34 mouse cellular contexts compared by ENCODE assay signal in genomic region chr15:102186239-102186638, GRCm38 (mm10). TPM values are rescaled to one million over a fixed set of nuclear protein-coding genes. Genes with fewer than 3 reads are reported as not detected.
DNase-seq lines count a peak whose midpoint lies in the region; ATAC-seq and TF ChIP-seq lines count a peak whose summit lies in the region.
"Had no signal": no experiment of that assay in that cellular context is flagged by ENCODE, and none has a peak within 500 bp of the region (broad histone marks: within the 10 kb centered on the region; RNA-seq: fewer than 3 reads in every experiment).

No protein-coding gene starts in this region.

- 66% methylated on average over 11 of the region's 11 CpGs for WGBS in kidney, adult 2 months
- WGBS in kidney, embryonic 16.5 days, result 68% methylated on average over 11 of the region's 11 CpGs
- WGBS in liver, embryonic 12.5 days (ENCODE audit: insufficient replicate concordance), result 74% methylated on average over 11 of the region's 11 CpGs
- 69% methylated on average over 11 of the region's 11 CpGs for WGBS in liver, postnatal 0 days (ENCODE audit: insufficient replicate concordance)

- no peak overlapping the region for H3K4me2 ChIP-seq in kidney, embryonic 16.5 days (replicated peaks; ENCODE audit: low read depth, low read length)
- no peak overlapping the region for H3K4me2 ChIP-seq in liver, embryonic 12.5 days
- H3K4me2 ChIP-seq in liver, postnatal 0 days (ENCODE audit: low read depth, low read length), result peak overlapping the region; percentile 68
- H3K4me2 ChIP-seq: embryonic facial prominence, embryonic 15.5 days; forebrain, embryonic 12.5 days; intestine, embryonic 15.5 days; kidney, embryonic 15.5 days; midbrain, embryonic 12.5 days; neural tube, embryonic 12.5 days had no signal

- DNase-seq in adrenal gland, adult (ENCODE audit: inconsistent age in 2 of 2, low spot score in 1 of 2), result peak; percentile 63 to 79
- DNase-seq in adrenal gland, postnatal 4 days (ENCODE audit: low spot score in 2 of 2), result no peak
- DNase-seq in kidney, adult 2 months, result peak; percentile 70
- peak; percentile 73 for DNase-seq in liver, postnatal 0 days
- DNase-seq in layer of hippocampus, adult 9-11 months, result no peak
- DNase-seq in left cerebral cortex, adult 9 months (ENCODE audit: low spot score in 2 of 2), result no peak
- DNase-seq: cerebellum, adult 11-12 months; cerebellum, adult 9-11 months; forebrain, postnatal 0 days; heart, postnatal 14 days; layer of hippocampus, postnatal 36 days; lung, adult 18-20 months; lung, postnatal 4 days; right cerebral cortex, adult 18-20 months; spleen, adult 18-20 months; thymus, adult 18-20 months; thymus, postnatal 36 days had no signal

- no peaks in the 10 kb centered on the region; the same call in 1 of the 2 replicates for H3K36me3 ChIP-seq in kidney, adult 2 months (ENCODE audit: control insufficient read depth, insufficient read depth, low read length)
- peaks cover 13% of the 10 kb centered on the region for H3K36me3 ChIP-seq in kidney, embryonic 16.5 days (ENCODE audit: insufficient read depth, low read length)
- peaks cover 3% of the 10 kb centered on the region for H3K36me3 ChIP-seq in liver, embryonic 12.5 days
- 0 out of 2 replicates have a peak, but pooled peaks cover 16% of the 10 kb centered on the region for H3K36me3 ChIP-seq in liver, postnatal 0 days (replicated peaks; ENCODE audit: insufficient read depth, low read length)

- no peak overlapping the region for H3K27ac ChIP-seq in kidney, adult 2 months (ENCODE audit: insufficient read depth, low read depth, low read length)
- no peak overlapping the region for H3K27ac ChIP-seq in kidney, embryonic 16.5 days (ENCODE audit: low read length)
- peak overlapping the region; percentile 60; the same call in 1 of the 2 replicates for H3K27ac ChIP-seq in liver, embryonic 12.5 days
- H3K27ac ChIP-seq in liver, postnatal 0 days (ENCODE audit: low read depth), result peak overlapping the region; percentile 91
- H3K27ac ChIP-seq: embryonic facial prominence, embryonic 15.5 days; forebrain, embryonic 12.5 days; intestine, embryonic 15.5 days; midbrain, embryonic 12.5 days; neural tube, embryonic 12.5 days; stomach, postnatal 0 days had no signal

- no peak for ATAC-seq in kidney, embryonic 16.5 days (ENCODE audit: low FRiP score, low TSS enrichment)
- peak; percentile 45 for ATAC-seq in liver, embryonic 12.5 days
- ATAC-seq in liver, postnatal 0 days, result peak; percentile 88
- ATAC-seq: activated CD4-positive, CD25-positive, alpha-beta regulatory T cell, adult 4 months; forebrain, postnatal 0 days; hindbrain, embryonic 16.5 days; intestine, embryonic 15.5 days; lung, postnatal 0 days had no signal

- TF ChIP-seq POLR2A in kidney, adult 2 months (IDR thresholded peaks at IDR 0.05; ENCODE audit: low read depth, low read length), result no peak

- H3K4me1 ChIP-seq in kidney, adult 2 months (ENCODE audit: control insufficient read depth, insufficient read depth, low read length), result peaks cover 3% of the 10 kb centered on the region; the same call in 1 of the 2 replicates
- peaks cover 11% of the 10 kb centered on the region for H3K4me1 ChIP-seq in kidney, embryonic 16.5 days (ENCODE audit: insufficient read depth, low read length)
- H3K4me1 ChIP-seq in liver, embryonic 12.5 days, result peaks cover 16% of the 10 kb centered on the region; the same call in 1 of the 2 replicates
- peaks cover 2% of the 10 kb centered on the region for H3K4me1 ChIP-seq in liver, postnatal 0 days (ENCODE audit: insufficient read depth)
- H3K4me1 ChIP-seq: embryonic facial prominence, embryonic 15.5 days; forebrain, embryonic 12.5 days; megakaryocyte, embryonic 14.5 days; midbrain, embryonic 12.5 days; neural tube, embryonic 12.5 days had no signal

- H3K4me3 ChIP-seq in kidney, adult 2 months (ENCODE audit: insufficient read depth, low read depth, low read length), result no peak overlapping the region
- H3K4me3 ChIP-seq in kidney, embryonic 16.5 days (ENCODE audit: low read length), result no peak overlapping the region
- no peak overlapping the region for H3K4me3 ChIP-seq in liver, embryonic 12.5 days
- H3K4me3 ChIP-seq in liver, postnatal 0 days (ENCODE audit: low read depth, low read length), result peak overlapping the region; percentile 45; the same call in 1 of the 2 replicates
- H3K4me3 ChIP-seq: embryonic facial prominence, embryonic 10.5 days; embryonic facial prominence, embryonic 15.5 days; forebrain, embryonic 12.5 days; intestine, embryonic 15.5 days; kidney, embryonic 15.5 days; megakaryocyte, embryonic 14.5 days; midbrain, embryonic 12.5 days; myocyte; neural tube, embryonic 12.5 days had no signal

- H3K9ac ChIP-seq in kidney, embryonic 16.5 days (replicated peaks; ENCODE audit: low read length), result no peak overlapping the region
- H3K9ac ChIP-seq in liver, embryonic 12.5 days, result no peak overlapping the region
- H3K9ac ChIP-seq in liver, postnatal 0 days (replicated peaks), result peak overlapping the region; percentile 69; the same call in 1 of the 2 replicates
- H3K9ac ChIP-seq: embryonic facial prominence, embryonic 15.5 days; forebrain, embryonic 12.5 days; forebrain, postnatal 0 days; intestine, embryonic 15.5 days; kidney, embryonic 15.5 days; midbrain, embryonic 12.5 days; neural tube, embryonic 12.5 days had no signal

- TF ChIP-seq CTCF in kidney, adult 2 months (conservative IDR thresholded peaks at IDR 0.05; ENCODE audit: insufficient read depth, insufficient read length, low read depth, low read length), result no peak
- no peak for TF ChIP-seq CTCF in liver, postnatal 0 days (IDR thresholded peaks at IDR 0.05; ENCODE audit: low read depth)

- TF ChIP-seq EP300 in liver, postnatal 0 days (IDR thresholded peaks at IDR 0.05; ENCODE audit: low read depth), result peak; percentile 68; the same call in 1 of the 2 replicates

- no peaks in the 10 kb centered on the region for H3K9me3 ChIP-seq in kidney, embryonic 16.5 days (ENCODE audit: low read length)
- no peaks in the 10 kb centered on the region for H3K9me3 ChIP-seq in liver, embryonic 12.5 days (replicated peaks)
- no peaks in the 10 kb centered on the region for H3K9me3 ChIP-seq in liver, postnatal 0 days (ENCODE audit: low read length)
- H3K9me3 ChIP-seq: embryonic facial prominence, embryonic 10.5 days; embryonic facial prominence, embryonic 15.5 days; forebrain, embryonic 12.5 days; intestine, embryonic 15.5 days; kidney, embryonic 15.5 days; megakaryocyte, embryonic 14.5 days; midbrain, embryonic 12.5 days; neural tube, embryonic 12.5 days had no signal

- no peaks in the 10 kb centered on the region for H3K27me3 ChIP-seq in kidney, adult 2 months (replicated peaks; ENCODE audit: control insufficient read depth, insufficient read depth, low read length)
- no peaks in the 10 kb centered on the region for H3K27me3 ChIP-seq in kidney, embryonic 16.5 days (ENCODE audit: insufficient read depth, low read length)
- peaks cover 16% of the 10 kb centered on the region; the same call in 1 of the 2 replicates for H3K27me3 ChIP-seq in liver, embryonic 12.5 days (replicated peaks)
- H3K27me3 ChIP-seq in liver, postnatal 0 days (ENCODE audit: insufficient read depth, low read length), result no peaks in the 10 kb centered on the region
- H3K27me3 ChIP-seq: embryonic facial prominence, embryonic 15.5 days; forebrain, embryonic 12.5 days; intestine, embryonic 15.5 days; kidney, embryonic 15.5 days; midbrain, embryonic 12.5 days; neural tube, embryonic 12.5 days had no signal

RNA-seq across cellular contexts. Expression of gene Zfp740, which starts 16.8 kb away (rescaled TPM):
- 100 to 1,000 TPM; 131 to 134 TPM for total RNA-seq in adrenal gland, postnatal 4 days (2021)
- polyA plus RNA-seq in kidney, adult 2 months (2012; rRNA removed), result 29.1 and 30.3 TPM in 2 replicates
- polyA plus RNA-seq in kidney, embryonic 16.5 days (2015; fragmentation: Nextera tagmentation; extraction: Ambion mirVana), result 82.1 and 88.7 TPM in 2 replicates
- polyA plus RNA-seq in liver, embryonic 12.5 days (2016; fragmentation: Nextera tagmentation; extraction: Ambion mirVana), result 31.2 and 32.0 TPM in 2 replicates
- polyA plus RNA-seq in liver, postnatal 0 days (2015; fragmentation: Nextera tagmentation; extraction: Ambion mirVana), result 10.7 and 11.6 TPM in 2 replicates

RNA-seq across cellular contexts. Expression of gene Csad, which starts 18.3 kb away (rescaled TPM):
- 100 to 1,000 TPM in 1 of 2 experiments, 10 to 100 TPM in 1; 90.0 to 106 TPM for total RNA-seq in adrenal gland, postnatal 4 days (2021)
- polyA plus RNA-seq in kidney, adult 2 months (2012; rRNA removed), result 216 and 255 TPM in 2 replicates
- 131 and 153 TPM in 2 replicates for polyA plus RNA-seq in kidney, embryonic 16.5 days (2015; fragmentation: Nextera tagmentation; extraction: Ambion mirVana)
- 21.9 and 26.6 TPM in 2 replicates for polyA plus RNA-seq in liver, embryonic 12.5 days (2016; fragmentation: Nextera tagmentation; extraction: Ambion mirVana)
- 224 and 243 TPM in 2 replicates for polyA plus RNA-seq in liver, postnatal 0 days (2015; fragmentation: Nextera tagmentation; extraction: Ambion mirVana)

RNA-seq across cellular contexts. Expression of gene Soat2, which starts 35.9 kb away (rescaled TPM):
- total RNA-seq in adrenal gland, postnatal 4 days (2021), result 1 to 10 TPM in 1 of 2 experiments, under 1 TPM in 1; 0.78 to 3.8 TPM
- 1.1 and 1.2 TPM in 2 replicates for polyA plus RNA-seq in kidney, adult 2 months (2012; rRNA removed)
- polyA plus RNA-seq in kidney, embryonic 16.5 days (2015; fragmentation: Nextera tagmentation; extraction: Ambion mirVana), result 0.40 and 0.41 TPM in 2 replicates
- 28.3 and 29.8 TPM in 2 replicates for polyA plus RNA-seq in liver, embryonic 12.5 days (2016; fragmentation: Nextera tagmentation; extraction: Ambion mirVana)
- 10.9 and 13.6 TPM in 2 replicates for polyA plus RNA-seq in liver, postnatal 0 days (2015; fragmentation: Nextera tagmentation; extraction: Ambion mirVana)
- total RNA-seq: left cerebral cortex, postnatal 14 days; midbrain, postnatal 0 days had no signal
- polyA plus RNA-seq: hindbrain, embryonic 16.5 days had no signal

RNA-seq across cellular contexts. Expression of gene Igfbp6, which starts 42.1 kb away (rescaled TPM):
- total RNA-seq in adrenal gland, postnatal 4 days (2021), result 10 to 100 TPM; 33.9 to 34.4 TPM
- 18.5 and 26.8 TPM in 2 replicates for polyA plus RNA-seq in kidney, adult 2 months (2012; rRNA removed)
- polyA plus RNA-seq in kidney, embryonic 16.5 days (2015; fragmentation: Nextera tagmentation; extraction: Ambion mirVana), result 33.0 and 33.9 TPM in 2 replicates
- 0.72 and 1.1 TPM in 2 replicates for polyA plus RNA-seq in liver, embryonic 12.5 days (2016; fragmentation: Nextera tagmentation; extraction: Ambion mirVana)
- polyA plus RNA-seq in liver, postnatal 0 days (2015; fragmentation: Nextera tagmentation; extraction: Ambion mirVana), result 4.8 and 5.9 TPM in 2 replicates

RNA-seq across cellular contexts. Expression of gene Itgb7, which starts 45.5 kb away (rescaled TPM):
- 1 to 10 TPM; 1.1 to 3.6 TPM for total RNA-seq in adrenal gland, postnatal 4 days (2021)
- polyA plus RNA-seq in kidney, adult 2 months (2012; rRNA removed), result 2.7 and 11.1 TPM in 2 replicates
- 1.4 and 1.9 TPM in 2 replicates for polyA plus RNA-seq in kidney, embryonic 16.5 days (2015; fragmentation: Nextera tagmentation; extraction: Ambion mirVana)
- 6.4 and 8.9 TPM in 2 replicates for polyA plus RNA-seq in liver, embryonic 12.5 days (2016; fragmentation: Nextera tagmentation; extraction: Ambion mirVana)
- 5.8 and 8.6 TPM in 2 replicates for polyA plus RNA-seq in liver, postnatal 0 days (2015; fragmentation: Nextera tagmentation; extraction: Ambion mirVana)

Comparison
In these comparisons a context has a peak if more than half of its experiments do, and no peak if none do; other contexts are left out.
1. DNase-seq: peak in adrenal gland, adult (2 of 2), kidney, adult 2 months (single experiment) and liver, postnatal 0 days (single experiment); none in adrenal gland, postnatal 4 days (0 of 2), layer of hippocampus, adult 9-11 months (single experiment) and left cerebral cortex, adult 9 months (0 of 2).
2. H3K27ac ChIP-seq: peak in liver, embryonic 12.5 days (single experiment) and liver, postnatal 0 days (single experiment); none in kidney, adult 2 months (single experiment) and kidney, embryonic 16.5 days (single experiment).